Mouse (Mus musculus): ENCODE measurements around the gene Rab5if.
"Not testable (repeated sequence)": the region's sequence is repeated elsewhere in the genome, so short reads cannot be mapped to it uniquely, and the experiment has no call there.

Gene Rab5if

GRCm38 (mm10) chr2:156892240-156892639 lies 29.3 kb downstream of the Rab5if start:
- DNase-seq, result no peak

- no peak for DNase-seq
Observed at GRCm38 (mm10) chr2:156892821-156893220, 29.9 kb downstream of the Rab5if start.

- DNase-seq, result no peak
Observed at GRCm38 (mm10) chr2:156894496-156895265, 31.8 kb downstream of the Rab5if start.

GRCm38 (mm10) chr2:156896384-156896914 lies 33.5 kb downstream of the Rab5if start:
- DNase-seq, result no peak

GRCm38 (mm10) chr2:156897034-156897433 lies 34.1 kb downstream of the Rab5if start:
- DNase-seq, result no peak

- no peak for DNase-seq
Observed at GRCm38 (mm10) chr2:156898374-156898773, 35.4 kb downstream of the Rab5if start.

- DNase-seq, result no peak
Observed at GRCm38 (mm10) chr2:156899184-156899583, 36.3 kb downstream of the Rab5if start.

- DNase-seq, result no peak
Observed at GRCm38 (mm10) chr2:156901344-156901743, 38.4 kb downstream of the Rab5if start.

GRCm38 (mm10) chr2:156901883-156902282 lies 39.0 kb downstream of the Rab5if start:
- DNase-seq, result no peak

- not testable (repeated sequence) for DNase-seq
Observed at GRCm38 (mm10) chr2:156902411-156902810, 39.5 kb downstream of the Rab5if start.

GRCm38 (mm10) chr2:156903367-156903766 lies 40.4 kb downstream of the Rab5if start:
- no peak for DNase-seq

GRCm38 (mm10) chr2:156904976-156905717 lies 42.2 kb downstream of the Rab5if start:
- no peak for DNase-seq

GRCm38 (mm10) chr2:156905931-156906330 lies 43.0 kb downstream of the Rab5if start:
- DNase-seq, result not testable (repeated sequence)

- no peak for DNase-seq
Observed at GRCm38 (mm10) chr2:156913191-156913590, 50.3 kb downstream of the Rab5if start.

- DNase-seq, result no peak
Observed at GRCm38 (mm10) chr2:156915559-156915958, 52.6 kb downstream of the Rab5if start.

GRCm38 (mm10) chr2:156916419-156917125 lies 53.6 kb downstream of the Rab5if start:
- DNase-seq, result no peak

GRCm38 (mm10) chr2:156918562-156918961 lies 55.6 kb downstream of the Rab5if start:
- DNase-seq, result peak; percentile 43

- DNase-seq, result not testable (repeated sequence)
Observed at GRCm38 (mm10) chr2:156919191-156919590, 56.3 kb downstream of the Rab5if start.

- DNase-seq, result peak; percentile 63
Observed at GRCm38 (mm10) chr2:156919796-156920195, 56.9 kb downstream of the Rab5if start.

- DNase-seq, result no peak
Observed at GRCm38 (mm10) chr2:156923057-156923456, 60.1 kb downstream of the Rab5if start.

Measured in thymus, postnatal 4 days (tissue).